Mouse (Mus musculus) lung, embryonic 15.5 days (tissue): ENCODE measurements around the gene Il13. TPM values are rescaled to one million over a fixed set of nuclear protein-coding genes. Genes with fewer than 3 reads are reported as not detected.

Source experiments
- ATAC-seq: fragments of 200-750 bp; cut with Nextera tagmentation; 2 replicates; pipeline ENCODE4 v1.8.0; 2017; ENCODE audit warnings: moderate number of reproducible peaks, borderline replicate concordance; ENCODE audit not compliant: low FRiP score, low TSS enrichment; ENCODE audit errors: extremely low read depth
- H3K27ac ChIP-seq: fragments of 300-500 bp; sonication (generic); 2 replicates; pipeline ENCODE4 v1.5.1; 2015; ENCODE audit warnings: moderate library complexity, mild to moderate bottlenecking, inconsistent platforms
- H3K27me3 ChIP-seq: fragments of 300-500 bp; sonication (generic); 2 replicates; pipeline ENCODE4 v1.6.1; 2015; ENCODE audit warnings: inconsistent platforms
- H3K36me3 ChIP-seq: fragments of 300-500 bp; sonication (generic); 2 replicates; pipeline ENCODE4 v1.6.1; 2015; ENCODE audit warnings: inconsistent platforms
- H3K4me1 ChIP-seq: fragments of 300-500 bp; sonication (generic); 2 replicates; pipeline ENCODE4 v1.6.1; 2015; ENCODE audit warnings: inconsistent platforms
- H3K4me2 ChIP-seq: fragments of 300-500 bp; sonication (generic); 2 replicates; pipeline ENCODE4 v1.6.1; 2015; ENCODE audit warnings: inconsistent platforms, mild to moderate bottlenecking, moderate library complexity
- H3K4me3 ChIP-seq: fragments of 300-500 bp; sonication (generic); 2 replicates; pipeline ENCODE4 v1.5.1; 2015; ENCODE audit warnings: mild to moderate bottlenecking, inconsistent platforms
- H3K9ac ChIP-seq: fragments of 300-500 bp; sonication (generic); 2 replicates; pipeline ENCODE4 v1.6.1; 2015; ENCODE audit warnings: inconsistent platforms
- H3K9me3 ChIP-seq: fragments of 300-500 bp; sonication (generic); 2 replicates; pipeline ENCODE4 v1.6.1; 2016; ENCODE audit warnings: inconsistent platforms
- WGBS: fragments of 180-500 bp; shearing (Covaris S2); methylation state at CpG from one replicate; pipeline ENCODE4 v1.1.7; 2015; 5-methylcytosine and 5-hydroxymethylcytosine counted together
- polyA plus RNA-seq: library from polyadenylated mRNA; unstranded; fragments of >200 nt; fragmentation: Nextera tagmentation; extraction: Ambion mirVana; gene quantifications from 2 replicates; pipeline ENCODE4 v1.2.1, GENCODE M21; 2015

Gene Il13
- polyA plus RNA-seq, 1 experiment from 2014 or later = 0.12 TPM

GRCm38 (mm10) chr11:53652427-53652826, 17.9 kb upstream of the Il13 start:
- ATAC-seq = no peak
- H3K36me3 ChIP-seq = peaks cover 44% of the 10 kb centered on the region

DNA sequence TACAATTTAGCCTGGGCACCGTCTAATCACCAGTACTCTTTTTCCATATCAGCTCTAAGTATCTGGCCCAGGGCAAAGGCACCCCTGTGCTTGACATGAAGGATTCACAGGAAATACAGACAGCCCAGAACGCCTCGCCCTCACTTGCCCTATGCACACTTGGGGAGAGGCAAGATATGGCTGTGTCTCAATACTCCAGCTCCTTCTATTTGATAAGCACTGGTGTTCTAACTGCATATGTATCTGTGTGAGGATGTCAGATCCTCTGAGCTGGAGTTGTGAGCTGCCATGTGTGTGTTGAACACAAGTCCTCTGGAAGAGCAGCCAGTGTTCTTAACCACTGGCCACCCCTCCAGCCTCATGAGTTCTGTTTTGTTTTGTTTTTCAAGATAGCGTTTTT, 16.9 kb upstream of the Il13 start:
- Histone ChIP-seq H3K27me3 (no peaks in the 10 kb centered on the region), H3K36me3 (peaks cover 44% of the 10 kb centered on the region), H3K4me3 (no peak overlapping the region), H3K27ac (no peak overlapping the region), H3K9ac (no peak overlapping the region), H3K4me1 (no peaks in the 10 kb centered on the region), H3K9me3 (no peaks in the 10 kb centered on the region), H3K4me2 (no peak overlapping the region)
- WGBS = 84% methylated on average over 4 of the region's 4 CpGs
- no peak for ATAC-seq

More at GRCm38 (mm10) chr11:53652427-53652826, 17.9 kb upstream of the Il13 start:
- Histone ChIP-seq H3K27me3 (no peaks in the 10 kb centered on the region), H3K9ac (no peak overlapping the region), H3K4me2 (no peak overlapping the region), H3K9me3 (no peaks in the 10 kb centered on the region), H3K4me3 (no peak overlapping the region), H3K27ac (no peak overlapping the region), H3K4me1 (no peaks in the 10 kb centered on the region)
- WGBS = 75% methylated on average over 2 of the region's 2 CpGs

DNA sequence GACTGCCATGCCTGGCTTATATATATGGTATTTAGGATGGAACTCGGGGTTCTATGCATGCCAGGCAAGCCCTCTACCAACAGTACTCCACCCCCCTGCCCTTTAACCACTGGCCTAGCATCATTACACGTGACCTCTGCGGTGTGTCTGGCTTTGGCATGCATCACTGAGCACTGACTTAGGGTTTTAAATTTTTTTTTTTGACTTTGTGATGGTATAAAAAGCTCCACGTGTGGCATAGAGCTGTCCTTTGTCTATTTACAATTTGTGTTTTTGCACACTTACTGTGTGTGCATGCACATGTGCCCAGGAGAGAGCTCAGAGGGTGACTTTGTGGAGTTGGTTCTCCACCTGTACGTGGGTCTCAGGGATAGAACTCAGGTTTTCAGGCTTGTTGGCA, 9.5 kb upstream of the Il13 start:
- H3K4me1 ChIP-seq = no peaks in the 10 kb centered on the region
- H3K4me3 ChIP-seq = no peak overlapping the region
- H3K4me2 ChIP-seq = no peak overlapping the region
- no peak overlapping the region for H3K27ac ChIP-seq
- no peak overlapping the region for H3K9ac ChIP-seq
- no peaks in the 10 kb centered on the region for H3K27me3 ChIP-seq
- ATAC-seq = no peak
- H3K36me3 ChIP-seq = 0 out of 2 replicates have a peak, but pooled peaks cover 3% of the 10 kb centered on the region
- 65% methylated on average over 5 of the region's 5 CpGs for WGBS
- H3K9me3 ChIP-seq = no peaks in the 10 kb centered on the region

DNA sequence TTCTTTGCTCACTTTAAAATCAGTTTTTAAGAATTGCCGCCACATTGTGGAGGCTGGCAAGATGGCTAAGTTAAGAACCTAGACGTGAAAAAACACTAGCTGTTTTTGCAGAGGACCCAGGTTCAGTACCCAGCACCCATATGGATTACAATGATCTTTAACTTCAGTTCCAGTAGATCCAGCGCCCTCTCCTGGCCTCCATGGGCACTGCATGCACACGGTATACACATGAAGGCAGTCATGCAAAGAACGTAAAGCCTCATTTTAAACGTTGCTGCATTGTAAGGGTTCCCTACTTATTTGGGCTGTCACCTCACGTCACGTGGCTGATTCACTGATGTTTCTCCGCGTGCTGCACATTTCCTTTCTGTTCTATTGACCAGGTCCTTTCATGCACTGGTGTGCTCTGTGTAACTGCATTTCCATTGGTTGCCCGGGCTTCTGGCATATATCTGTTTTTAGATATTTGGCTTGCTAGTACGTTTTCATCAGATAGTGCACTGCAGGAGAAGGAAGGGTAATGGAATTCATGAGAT, 8.3 kb upstream of the Il13 start:
- Histone ChIP-seq H3K4me3 (no peak overlapping the region), H3K36me3 (no peaks in the 10 kb centered on the region), H3K27me3 (peaks cover under 1% of the 10 kb centered on the region; the same call in 1 of the 2 replicates), H3K27ac (no peak overlapping the region), H3K4me1 (no peaks in the 10 kb centered on the region), H3K9ac (no peak overlapping the region), H3K9me3 (no peaks in the 10 kb centered on the region), H3K4me2 (no peak overlapping the region)
- ATAC-seq = no peak
- WGBS = 68% methylated on average over 12 of the region's 12 CpGs

DNA sequence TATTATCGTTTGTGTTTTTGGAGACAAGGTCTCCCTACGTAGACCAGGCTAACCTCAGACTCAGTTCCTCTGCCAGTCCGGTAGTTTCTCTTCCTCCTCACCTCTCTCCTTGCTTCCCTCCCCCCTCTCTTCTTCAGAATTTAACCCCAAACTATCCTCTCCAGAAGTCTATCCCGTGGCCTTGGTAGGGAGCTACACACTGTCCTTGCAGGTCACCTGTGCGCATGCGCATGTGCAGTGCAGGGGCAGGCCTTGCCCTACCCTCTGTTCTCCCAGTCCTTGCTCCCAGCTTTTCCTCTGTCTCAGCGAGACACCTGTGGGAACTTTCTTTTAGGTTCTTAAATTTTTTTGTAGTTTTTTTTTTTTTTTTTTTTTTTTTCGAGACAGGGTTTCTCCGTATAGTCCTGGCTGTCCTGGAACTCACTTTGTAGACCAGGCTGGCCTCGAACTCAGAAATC, 3.3 kb upstream of the Il13 start:
- 82% methylated on average over 10 of the region's 10 CpGs for WGBS
- Histone ChIP-seq H3K27ac (no peak overlapping the region), H3K36me3 (no peaks in the 10 kb centered on the region), H3K27me3 (peaks cover 18% of the 10 kb centered on the region), H3K4me2 (no peak overlapping the region), H3K9me3 (no peaks in the 10 kb centered on the region), H3K4me1 (peaks cover 13% of the 10 kb centered on the region), H3K9ac (no peak overlapping the region), H3K4me3 (no peak overlapping the region)
- no peak for ATAC-seq

- no peaks in the 10 kb centered on the region for H3K9me3 ChIP-seq
- H3K9ac ChIP-seq = no peak overlapping the region
- H3K4me2 ChIP-seq = 0 out of 2 replicates have a peak overlapping the region, but pooled peaks have one; percentile 0
- no peak for ATAC-seq
- 20% methylated on average over 21 of the region's 21 CpGs for WGBS
- H3K4me1 ChIP-seq = peaks cover 13% of the 10 kb centered on the region
- no peaks in the 10 kb centered on the region for H3K36me3 ChIP-seq
- no peak overlapping the region for H3K4me3 ChIP-seq
- no peak overlapping the region for H3K27ac ChIP-seq
- H3K27me3 ChIP-seq = peaks cover 18% of the 10 kb centered on the region
Measured at GRCm38 (mm10) chr11:53637046-53637802, 2.7 kb upstream of the Il13 start.

- Histone ChIP-seq H3K4me3 (peak overlapping the region; percentile 37), H3K9me3 (no peaks in the 10 kb centered on the region), H3K27me3 (peaks cover 18% of the 10 kb centered on the region), H3K4me2 (peak overlapping the region; percentile 74), H3K9ac (peak overlapping the region; percentile 29), H3K4me1 (peaks cover 13% of the 10 kb centered on the region), H3K27ac (no peak overlapping the region), H3K36me3 (no peaks in the 10 kb centered on the region)
- WGBS = under 1% methylated on average over 40 of the region's 40 CpGs
- ATAC-seq = peak; percentile 61; the same call in 1 of the 2 replicates
Measured at GRCm38 (mm10) chr11:53636183-53636646, 1.7 kb upstream of the Il13 start.

DNA sequence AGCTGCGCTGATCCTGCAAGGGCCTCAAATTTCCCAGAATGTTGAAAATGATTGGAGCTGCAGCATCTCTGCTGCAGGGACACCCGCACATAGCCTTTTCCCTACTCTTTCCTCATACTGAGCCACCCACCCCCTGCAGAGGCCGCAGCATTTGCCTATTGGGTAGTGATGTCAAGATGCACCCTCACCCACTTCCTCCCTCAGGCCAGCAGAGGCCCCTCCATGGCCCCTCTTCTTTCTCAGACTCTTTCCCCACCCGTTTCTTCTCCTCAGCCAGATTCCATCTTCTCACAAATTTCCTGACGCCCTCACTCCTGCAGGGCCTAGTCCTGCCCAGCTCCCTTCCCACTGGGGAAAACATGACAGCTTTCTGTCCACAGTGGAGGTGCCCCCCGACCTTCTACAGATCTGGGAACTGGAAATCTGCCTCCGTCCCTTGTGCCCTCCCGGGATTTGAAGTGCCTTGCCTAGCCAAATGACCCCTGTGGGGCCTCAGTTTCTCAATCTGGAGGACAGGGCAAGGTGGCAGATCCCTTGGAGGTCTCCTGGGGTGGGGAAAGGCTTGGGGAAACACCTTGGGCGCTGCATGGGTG, 1.2 kb upstream of the Il13 start:
- ATAC-seq = 0 out of 2 replicates have a peak, but pooled peaks have one; percentile 16
- peak overlapping the region; percentile 37 for H3K4me3 ChIP-seq
- H3K27me3 ChIP-seq = peaks cover 18% of the 10 kb centered on the region
- H3K4me1 ChIP-seq = peaks cover 13% of the 10 kb centered on the region
- H3K36me3 ChIP-seq = no peaks in the 10 kb centered on the region
- whole genome bisulfite sequencing = 38% methylated on average over 9 of the region's 9 CpGs
- no peak overlapping the region for H3K27ac ChIP-seq
- H3K9ac ChIP-seq = no peak overlapping the region
- peak overlapping the region; percentile 74 for H3K4me2 ChIP-seq
- H3K9me3 ChIP-seq = no peaks in the 10 kb centered on the region

- ATAC-seq = no peak
- Histone ChIP-seq H3K9me3 (no peaks in the 10 kb centered on the region), H3K4me3 (no peak overlapping the region), H3K9ac (no peak overlapping the region), H3K27ac (no peak overlapping the region), H3K36me3 (no peaks in the 10 kb centered on the region), H3K4me1 (peaks cover 13% of the 10 kb centered on the region), H3K27me3 (peaks cover 18% of the 10 kb centered on the region), H3K4me2 (no peak overlapping the region)
- WGBS = 81% methylated on average over 7 of the region's 7 CpGs
Measured at GRCm38 (mm10) chr11:53633644-53634043, 858 bp downstream of the Il13 start.

DNA sequence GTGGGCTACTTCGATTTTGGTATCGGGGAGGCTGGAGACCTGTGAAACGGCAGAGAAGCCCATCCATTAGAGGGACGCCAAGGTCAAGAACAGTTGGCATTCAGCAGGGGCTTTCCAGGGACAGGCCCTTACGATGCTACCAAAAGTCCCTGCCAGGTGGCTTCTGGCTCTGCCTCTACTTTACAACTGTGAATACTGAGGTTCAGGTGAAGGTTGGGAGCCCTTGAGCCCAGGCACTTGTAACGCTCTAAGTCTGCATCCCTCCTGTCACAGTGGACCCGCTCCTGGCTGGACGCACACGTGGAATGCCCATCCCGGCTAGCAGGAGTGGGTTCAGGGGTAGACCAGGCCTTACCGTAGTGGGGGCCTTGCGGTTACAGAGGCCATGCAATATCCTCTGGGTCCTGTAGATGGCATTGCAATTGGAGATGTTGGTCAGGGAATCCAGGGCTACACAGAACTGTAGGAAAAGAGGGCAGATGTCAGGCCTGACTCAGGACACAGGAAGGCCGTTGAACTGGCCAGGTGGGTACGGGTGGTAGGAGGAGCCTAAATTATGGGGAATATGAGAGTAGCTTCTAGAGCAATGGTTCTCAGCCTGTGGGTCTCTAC, 2.3 kb downstream of the Il13 start:
- H3K4me2 ChIP-seq = no peak overlapping the region
- peaks cover 12% of the 10 kb centered on the region for H3K27me3 ChIP-seq
- no peaks in the 10 kb centered on the region for H3K9me3 ChIP-seq
- WGBS = 71% methylated on average over 14 of the region's 14 CpGs
- H3K27ac ChIP-seq = no peak overlapping the region
- no peak for ATAC-seq
- peaks cover 13% of the 10 kb centered on the region for H3K4me1 ChIP-seq
- no peak overlapping the region for H3K9ac ChIP-seq
- no peak overlapping the region for H3K4me3 ChIP-seq
- no peaks in the 10 kb centered on the region for H3K36me3 ChIP-seq

GRCm38 (mm10) chr11:53627859-53628258, 6.6 kb downstream of the Il13 start:
- Histone ChIP-seq H3K4me1 (no peaks in the 10 kb centered on the region), H3K4me3 (no peak overlapping the region), H3K9ac (no peak overlapping the region), H3K27me3 (no peaks in the 10 kb centered on the region), H3K36me3 (no peaks in the 10 kb centered on the region), H3K27ac (no peak overlapping the region), H3K4me2 (no peak overlapping the region), H3K9me3 (no peaks in the 10 kb centered on the region)
- 0 out of 2 replicates have a peak, but pooled peaks have one; percentile 49 for ATAC-seq
- WGBS = 26% methylated on average over 1 of the region's 1 CpGs
